Comparison of ENCODE assay signal across 18 mouse cellular contexts in genomic region chr11:97466444-97467160, GRCm38 (mm10). TPM values are rescaled to one million over a fixed set of nuclear protein-coding genes. Genes with fewer than 3 reads are reported as not detected.
DNase-seq lines count a peak whose midpoint lies in the region; ATAC-seq and TF ChIP-seq lines count a peak whose summit lies in the region.
"Had no signal": no experiment of that assay in that cellular context is flagged by ENCODE, and none has a peak within 500 bp of the region (broad histone marks: within the 10 kb centered on the region; RNA-seq: fewer than 3 reads in every experiment).

No protein-coding gene starts in this region.

- peak; percentile 76; the same call in 1 of the 2 replicates for ATAC-seq in cerebellum, adult (ENCODE audit: insufficient number of reproducible peaks, low FRiP score, low TSS enrichment)
- ATAC-seq in kidney, postnatal 0 days (replicated peaks; ENCODE audit: low FRiP score, low read depth), result no peak
- ATAC-seq in forebrain, embryonic 13.5 days, result no peak
- ATAC-seq: intestine, embryonic 15.5 days had no signal

- no peaks in the 10 kb centered on the region for H3K27me3 ChIP-seq in kidney, postnatal 0 days (ENCODE audit: insufficient read depth, low read length)
- peaks cover 27% of the 10 kb centered on the region for H3K27me3 ChIP-seq in forebrain, embryonic 13.5 days
- H3K27me3 ChIP-seq: CH12.LX; intestine, embryonic 15.5 days; lung, embryonic 15.5 days had no signal

- H3K4me2 ChIP-seq in kidney, postnatal 0 days (ENCODE audit: low read length), result no peak overlapping the region
- H3K4me2 ChIP-seq in forebrain, embryonic 13.5 days, result no peak overlapping the region
- H3K4me2 ChIP-seq: intestine, embryonic 15.5 days; lung, embryonic 15.5 days had no signal

- H3K9me3 ChIP-seq in kidney, postnatal 0 days (replicated peaks; ENCODE audit: low read length), result no peaks in the 10 kb centered on the region
- no peaks in the 10 kb centered on the region for H3K9me3 ChIP-seq in forebrain, embryonic 13.5 days (replicated peaks)
- H3K9me3 ChIP-seq: heart, embryonic 10.5 days; hindbrain, embryonic 10.5 days; intestine, embryonic 15.5 days; lung, embryonic 15.5 days had no signal

- H3K4me3 ChIP-seq in kidney, postnatal 0 days (replicated peaks; ENCODE audit: low read depth, low read length), result no peak overlapping the region
- H3K4me3 ChIP-seq in forebrain, embryonic 13.5 days, result no peak overlapping the region
- H3K4me3 ChIP-seq: erythroblast, embryonic 14.5 days; heart, embryonic 10.5 days; hindbrain, embryonic 10.5 days; intestine, embryonic 15.5 days; lung, embryonic 15.5 days had no signal

- no peaks in the 10 kb centered on the region for H3K4me1 ChIP-seq in kidney, postnatal 0 days (replicated peaks; ENCODE audit: insufficient read depth, low read length)
- no peaks in the 10 kb centered on the region for H3K4me1 ChIP-seq in forebrain, embryonic 13.5 days
- H3K4me1 ChIP-seq: intestine, embryonic 15.5 days; lung, embryonic 15.5 days had no signal

- TF ChIP-seq CTCF in kidney, postnatal 0 days (IDR thresholded peaks at IDR 0.05; ENCODE audit: low read depth), result no peak

- H3K27ac ChIP-seq in kidney, postnatal 0 days, result no peak overlapping the region
- H3K27ac ChIP-seq in forebrain, embryonic 13.5 days, result no peak overlapping the region
- H3K27ac ChIP-seq: heart, embryonic 10.5 days; hindbrain, embryonic 10.5 days; intestine, embryonic 15.5 days; lung, embryonic 15.5 days had no signal

- WGBS in kidney, postnatal 0 days, result 73% methylated on average over 10 of the region's 10 CpGs
- 78% methylated on average over 10 of the region's 10 CpGs for WGBS in forebrain, embryonic 13.5 days

- no peak for DNase-seq in cerebellum, postnatal 4 days (ENCODE audit: low spot score in 2 of 2)
- no peak for DNase-seq in kidney, postnatal 0 days (ENCODE audit: low spot score)
- no peak for DNase-seq in kidney, postnatal 25 days
- peak; percentile 59 for DNase-seq in right cerebral cortex, adult 18-20 months
- DNase-seq in right cerebral cortex, postnatal 36 days (ENCODE audit: low spot score in 2 of 2), result no peak
- DNase-seq in spleen, adult 18-20 months, result no peak
- DNase-seq: kidney, postnatal 14 days; liver; right cerebral cortex, postnatal 25 days; thymus, postnatal 25 days had no signal

- peaks cover 68% of the 10 kb centered on the region for H3K36me3 ChIP-seq in kidney, postnatal 0 days (ENCODE audit: insufficient read depth, low read length)
- peaks cover 54% of the 10 kb centered on the region for H3K36me3 ChIP-seq in forebrain, embryonic 13.5 days (ENCODE audit: poor library complexity, severe bottlenecking)

- H3K9ac ChIP-seq in kidney, postnatal 0 days (ENCODE audit: low read depth, low read length), result 0 out of 2 replicates have a peak overlapping the region, but pooled peaks have one; percentile 5
- H3K9ac ChIP-seq in forebrain, embryonic 13.5 days, result no peak overlapping the region
- H3K9ac ChIP-seq: intestine, embryonic 15.5 days; lung, embryonic 15.5 days had no signal

RNA-seq across cellular contexts. Expression of gene 4933428G20Rik, which starts 33.5 kb away (rescaled TPM):
- polyA plus RNA-seq in kidney, postnatal 0 days (2015; fragmentation: Nextera tagmentation; extraction: Ambion mirVana), result 0.08 and 0.28 TPM in 2 replicates
- 0.46 and 1.0 TPM in 2 replicates for polyA plus RNA-seq in forebrain, embryonic 13.5 days (2015; fragmentation: Nextera tagmentation; extraction: Ambion mirVana)
- polyA plus RNA-seq: erythroblast, embryonic 14.5 days had no signal

RNA-seq across cellular contexts. Expression of gene Arhgap23, which starts 51.3 kb away (rescaled TPM):
- 5.4 and 5.7 TPM in 2 replicates for polyA plus RNA-seq in kidney, postnatal 0 days (2015; fragmentation: Nextera tagmentation; extraction: Ambion mirVana)
- polyA plus RNA-seq in forebrain, embryonic 13.5 days (2015; fragmentation: Nextera tagmentation; extraction: Ambion mirVana), result 3.6 and 4.4 TPM in 2 replicates
